Mouse (Mus musculus): ENCODE data around the gene Gm17555.

GRCm38 (mm10) chr2:126191306-126191705 lies 23.6 kb upstream of the Gm17555 start:
- no peak for TF ChIP-seq CTCF (conservative IDR thresholded peaks at IDR 0.05 in 1 of 2, IDR thresholded peaks at IDR 0.05 in 1 of 2; ENCODE audit: low read depth in 2 of 2, low read length in 2 of 2)
- TF ChIP-seq MXI1 (IDR thresholded peaks at IDR 0.05; ENCODE audit: low read depth, low read length) = no peak
- TF ChIP-seq POLR2A (IDR thresholded peaks at IDR 0.05; ENCODE audit: low read depth, low read length) = no peak
- no peak for TF ChIP-seq GABPA (IDR thresholded peaks at IDR 0.05; ENCODE audit: insufficient replicate concordance, low read depth, low read length)
- no peak for TF ChIP-seq USF1 (IDR thresholded peaks at IDR 0.05; ENCODE audit: low read depth, low read length)
- TF ChIP-seq ELF1 (IDR thresholded peaks at IDR 0.05; ENCODE audit: low read depth, low read length) = no peak
- no peak for TF ChIP-seq MAZ (IDR thresholded peaks at IDR 0.05; ENCODE audit: low read depth, low read length)
- no peak for TF ChIP-seq RAD21 (IDR thresholded peaks at IDR 0.05; ENCODE audit: low read depth, low read length)
- no peak for TF ChIP-seq SIN3A (IDR thresholded peaks at IDR 0.05; ENCODE audit: low read length)
- TF ChIP-seq MAFK (IDR thresholded peaks at IDR 0.05; ENCODE audit: insufficient replicate concordance, low read length) = no peak
- no peak for TF ChIP-seq NELFE (IDR thresholded peaks at IDR 0.05; ENCODE audit: low read depth, low read length)
- TF ChIP-seq MAX (IDR thresholded peaks at IDR 0.05; ENCODE audit: low read length) = no peak
- TF ChIP-seq HCFC1 (IDR thresholded peaks at IDR 0.05; ENCODE audit: low read depth, low read length) = no peak
- TF ChIP-seq MYC (IDR thresholded peaks at IDR 0.05; ENCODE audit: low read depth, low read length) = no peak
